Mouse (Mus musculus) liver, embryonic 13.5 days (tissue): ENCODE measurements around the gene Rnf20. TPM values are rescaled to one million over a fixed set of nuclear protein-coding genes. Genes with fewer than 3 reads are reported as not detected.

Source experiments
- ATAC-seq: fragments of 200-750 bp; cut with Nextera tagmentation; 2 replicates; pipeline ENCODE4 v1.8.0; 2017; ENCODE audit warnings: low read depth, mild to moderate bottlenecking, moderate number of reproducible peaks, moderate library complexity
- DNase-seq: peaks from one replicate; pipeline ENCODE4 v3.0.0; 2022
- H3K27ac ChIP-seq: fragments of 300-500 bp; sonication (generic); 2 replicates; pipeline ENCODE4 v1.5.1; 2015; ENCODE audit warnings: moderate library complexity, mild to moderate bottlenecking, inconsistent platforms
- H3K27me3 ChIP-seq: fragments of 300-500 bp; sonication (generic); 2 replicates; pipeline ENCODE4 v1.6.1; 2015; ENCODE audit warnings: mild to moderate bottlenecking, inconsistent platforms
- H3K36me3 ChIP-seq: fragments of 300-500 bp; sonication (generic); 2 replicates; pipeline ENCODE4 v1.6.1; 2015; ENCODE audit warnings: mild to moderate bottlenecking, inconsistent platforms
- H3K4me1 ChIP-seq: fragments of 300-500 bp; sonication (generic); replicated peaks from 2 replicates; pipeline ENCODE4 v1.6.1; 2015; ENCODE audit warnings: inconsistent platforms
- H3K4me2 ChIP-seq: fragments of 300-500 bp; sonication (generic); 2 replicates; pipeline ENCODE4 v1.6.1; 2015; ENCODE audit warnings: inconsistent platforms, mild to moderate bottlenecking, moderate library complexity
- H3K4me3 ChIP-seq: fragments of 300-500 bp; sonication (generic); replicated peaks from 2 replicates; pipeline ENCODE4 v1.5.1; 2015; ENCODE audit warnings: mild to moderate bottlenecking, inconsistent platforms
- H3K9ac ChIP-seq: fragments of 300-500 bp; sonication (generic); 2 replicates; pipeline ENCODE4 v1.6.1; 2015; ENCODE audit warnings: mild to moderate bottlenecking, inconsistent platforms
- H3K9me3 ChIP-seq: fragments of 300-500 bp; sonication (generic); replicated peaks from 2 replicates; pipeline ENCODE4 v1.6.1; 2016; ENCODE audit warnings: inconsistent platforms
- WGBS: fragments of 180-500 bp; shearing (Covaris S2); methylation state at CpG from one replicate; pipeline ENCODE4 v1.1.7; 2015; ENCODE audit not compliant: insufficient replicate concordance; 5-methylcytosine and 5-hydroxymethylcytosine counted together
- polyA plus RNA-seq: library from polyadenylated mRNA; unstranded; fragments of >200 nt; fragmentation: Nextera tagmentation; extraction: Ambion mirVana; gene quantifications from 2 replicates; pipeline ENCODE4 v1.2.1, GENCODE M21; 2015

The Rnf20 gene
- polyA plus RNA-seq: 17.0 and 19.7 TPM in 2 replicates

- H3K36me3 ChIP-seq: peaks cover 31% of the 10 kb centered on the region
- no peaks in the 10 kb centered on the region for H3K27me3 ChIP-seq
- DNase-seq (peak; percentile 90), ATAC-seq (peak; percentile 95)
- WGBS: 3% methylated on average over 37 of the region's 37 CpGs
- peak within 1 kb of the TSS; percentile 91 for H3K4me3 ChIP-seq
- H3K4me1 ChIP-seq: peaks cover 30% of the 10 kb centered on the region
- peak within 1 kb of the TSS; percentile 87 for H3K4me2 ChIP-seq
- peak within 1 kb of the TSS; percentile 85 for H3K27ac ChIP-seq
- H3K9me3 ChIP-seq: no peaks in the 10 kb centered on the region
- H3K9ac ChIP-seq: peak within 1 kb of the TSS; percentile 90
These were observed at the start of gene Rnf20 for GRCm38 (mm10) chr4:49631319-49632138. Rnf20 (plus strand) TSS chr4:49632006.

- Histone ChIP-seq H3K4me2 (no peak overlapping the region), H3K27me3 (no peaks in the 10 kb centered on the region), H3K36me3 (peaks cover 11% of the 10 kb centered on the region), H3K4me3 (no peak overlapping the region), H3K9ac (no peak overlapping the region), H3K4me1 (peaks cover 42% of the 10 kb centered on the region), H3K27ac (no peak overlapping the region), H3K9me3 (no peaks in the 10 kb centered on the region)
- ATAC-seq (no peak), DNase-seq (no peak)
- 73% methylated on average over 14 of the region's 14 CpGs for WGBS
These were observed 47.6 kb upstream of the Rnf20 start for GRCm38 (mm10) chr4:49583965-49584831.

DNA sequence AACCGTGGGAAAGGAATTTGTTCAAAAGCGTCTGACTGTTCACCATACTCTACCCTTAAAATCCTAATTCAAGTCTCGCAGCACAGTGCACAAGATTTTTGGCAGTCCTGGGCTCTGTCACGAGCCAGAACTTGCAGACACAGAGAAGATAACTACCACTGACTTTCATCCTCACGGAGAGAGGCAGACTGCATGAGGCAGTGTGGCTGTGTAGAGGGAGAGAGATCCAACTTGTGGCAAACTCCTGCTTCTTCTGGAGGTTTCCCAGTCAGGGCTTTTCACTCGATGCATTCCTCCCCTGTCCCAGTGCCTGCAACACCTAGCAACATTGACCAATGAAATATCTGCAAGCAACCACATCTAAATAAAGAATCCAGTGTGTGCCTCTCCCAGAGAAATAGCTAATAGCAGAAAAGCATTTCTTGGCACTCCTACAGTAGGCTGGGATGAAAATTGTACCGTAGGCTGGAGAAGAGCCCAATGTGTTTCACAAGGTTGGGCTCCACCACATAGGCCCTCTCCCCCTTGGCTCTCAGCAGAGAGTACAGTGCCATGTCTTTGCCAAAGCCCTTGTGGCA, 46.2 kb upstream of the Rnf20 start:
- Histone ChIP-seq H3K9ac (no peak overlapping the region), H3K27me3 (no peaks in the 10 kb centered on the region), H3K4me1 (peaks cover 45% of the 10 kb centered on the region), H3K36me3 (peaks cover 11% of the 10 kb centered on the region), H3K27ac (no peak overlapping the region), H3K4me2 (no peak overlapping the region), H3K4me3 (no peak overlapping the region), H3K9me3 (no peaks in the 10 kb centered on the region)
- 76% methylated on average over 7 of the region's 7 CpGs for WGBS
- ATAC-seq (no peak), DNase-seq (no peak)

DNA sequence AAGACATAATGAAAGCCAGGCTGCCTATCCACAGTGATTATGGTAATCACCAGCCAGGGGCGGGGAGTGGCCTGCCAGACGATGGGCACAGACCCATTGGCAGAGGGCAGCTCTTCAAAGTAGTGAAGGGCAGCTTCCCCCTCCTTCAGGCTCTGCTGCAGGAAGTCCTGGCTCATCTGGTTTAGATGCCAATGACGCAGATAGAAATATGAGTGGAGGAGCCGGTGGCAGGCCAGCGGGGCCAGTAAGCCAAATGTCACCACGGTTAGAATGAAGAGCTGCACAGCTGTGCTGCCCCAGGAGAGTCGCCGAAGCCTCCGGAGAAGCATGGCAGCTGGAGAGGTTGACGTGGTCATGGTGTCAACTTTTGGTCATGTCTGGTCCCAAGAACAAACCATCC, 45.0 kb upstream of the Rnf20 start:
- Histone ChIP-seq H3K9me3 (no peaks in the 10 kb centered on the region), H3K4me2 (no peak overlapping the region), H3K9ac (no peak overlapping the region), H3K4me3 (no peak overlapping the region), H3K27me3 (no peaks in the 10 kb centered on the region), H3K36me3 (peaks cover 11% of the 10 kb centered on the region), H3K4me1 (peaks cover 33% of the 10 kb centered on the region), H3K27ac (no peak overlapping the region)
- DNase-seq (no peak), ATAC-seq (no peak)
- WGBS: 75% methylated on average over 10 of the region's 10 CpGs

- peaks cover 11% of the 10 kb centered on the region for H3K36me3 ChIP-seq
- 59% methylated on average over 2 of the region's 2 CpGs for WGBS
- no peaks in the 10 kb centered on the region for H3K27me3 ChIP-seq
- H3K4me3 ChIP-seq: no peak overlapping the region
- peaks cover 25% of the 10 kb centered on the region for H3K4me1 ChIP-seq
- DNase-seq (no peak), ATAC-seq (peak; percentile 46; the same call in 1 of the 2 replicates)
- H3K4me2 ChIP-seq: no peak overlapping the region
- H3K9me3 ChIP-seq: no peaks in the 10 kb centered on the region
- no peak overlapping the region for H3K9ac ChIP-seq
- no peak overlapping the region for H3K27ac ChIP-seq
These were observed 41.7 kb upstream of the Rnf20 start for GRCm38 (mm10) chr4:49590152-49590551.

GRCm38 (mm10) chr4:49596846-49597182, 35.0 kb upstream of the Rnf20 start:
- H3K9me3 ChIP-seq: no peaks in the 10 kb centered on the region
- H3K4me1 ChIP-seq: peaks cover 29% of the 10 kb centered on the region
- no peak for DNase-seq
- peaks cover 6% of the 10 kb centered on the region; the same call in 1 of the 2 replicates for H3K27me3 ChIP-seq
- peak overlapping the region; percentile 79 for H3K9ac ChIP-seq
- WGBS: 1% methylated on average over 20 of the region's 20 CpGs
- H3K4me3 ChIP-seq: peak overlapping the region; percentile 79
- no peaks in the 10 kb centered on the region for H3K36me3 ChIP-seq
- no peak; the same call in 1 of the 2 replicates for ATAC-seq
- peak overlapping the region; percentile 84 for H3K4me2 ChIP-seq
- peak overlapping the region; percentile 48 for H3K27ac ChIP-seq

GRCm38 (mm10) chr4:49597183-49598100, 34.4 kb upstream of the Rnf20 start, which contains the start of gene Tmem246:
Tmem246 (minus strand) TSS chr4:49597876.
- no peaks in the 10 kb centered on the region for H3K9me3 ChIP-seq
- DNase-seq: peak; percentile 67
- peak; percentile 92 for ATAC-seq
- H3K9ac ChIP-seq: peak within 1 kb of the TSS; percentile 79
- no peaks in the 10 kb centered on the region for H3K36me3 ChIP-seq
- H3K4me1 ChIP-seq: peaks cover 24% of the 10 kb centered on the region
- peak within 1 kb of the TSS; percentile 79 for H3K4me3 ChIP-seq
- peak within 1 kb of the TSS; percentile 84 for H3K4me2 ChIP-seq
- H3K27me3 ChIP-seq: peaks cover 10% of the 10 kb centered on the region; the same call in 1 of the 2 replicates
- H3K27ac ChIP-seq: peak within 1 kb of the TSS; percentile 48
- WGBS: under 1% methylated on average over 77 of the region's 77 CpGs

DNA sequence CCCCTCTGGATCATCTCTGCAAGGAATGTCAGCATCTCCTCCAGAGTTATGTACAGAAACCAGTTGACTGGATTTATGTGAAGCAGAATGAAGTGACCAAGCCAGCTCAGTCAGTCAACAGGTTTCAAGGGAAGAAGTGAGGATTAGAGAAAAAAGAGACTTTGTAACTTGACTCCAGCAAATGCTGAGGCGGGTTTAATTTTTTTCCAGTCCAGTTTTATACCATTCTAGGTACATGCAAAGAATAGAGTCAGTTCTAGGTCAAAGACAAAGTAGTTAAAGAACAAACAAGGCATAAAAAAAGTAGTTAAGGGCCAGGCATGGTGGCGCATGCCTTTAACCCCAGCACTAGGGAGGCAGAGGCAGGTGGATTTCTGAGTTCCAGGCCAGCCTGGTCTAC, 28.6 kb upstream of the Rnf20 start:
- Histone ChIP-seq H3K9ac (no peak overlapping the region), H3K4me1 (peaks cover 22% of the 10 kb centered on the region), H3K27ac (no peak overlapping the region), H3K9me3 (no peaks in the 10 kb centered on the region), H3K4me3 (no peak overlapping the region), H3K4me2 (no peak overlapping the region), H3K36me3 (no peaks in the 10 kb centered on the region), H3K27me3 (peaks cover 10% of the 10 kb centered on the region; the same call in 1 of the 2 replicates)
- no peak for ATAC-seq
- DNase-seq: no peak
- WGBS: 75% methylated on average over 2 of the region's 2 CpGs

- no peak overlapping the region for H3K27ac ChIP-seq
- H3K36me3 ChIP-seq: no peaks in the 10 kb centered on the region
- WGBS: 31% methylated on average over 1 of the region's 1 CpGs
- H3K4me2 ChIP-seq: no peak overlapping the region
- DNase-seq (no peak), ATAC-seq (0 out of 2 replicates have a peak, but pooled peaks have one; percentile 15)
- H3K4me1 ChIP-seq: peaks cover 18% of the 10 kb centered on the region
- H3K27me3 ChIP-seq: peaks cover 10% of the 10 kb centered on the region; the same call in 1 of the 2 replicates
- no peaks in the 10 kb centered on the region for H3K9me3 ChIP-seq
- H3K4me3 ChIP-seq: no peak overlapping the region
- H3K9ac ChIP-seq: no peak overlapping the region
These were observed 27.7 kb upstream of the Rnf20 start for GRCm38 (mm10) chr4:49604016-49604546.

DNA sequence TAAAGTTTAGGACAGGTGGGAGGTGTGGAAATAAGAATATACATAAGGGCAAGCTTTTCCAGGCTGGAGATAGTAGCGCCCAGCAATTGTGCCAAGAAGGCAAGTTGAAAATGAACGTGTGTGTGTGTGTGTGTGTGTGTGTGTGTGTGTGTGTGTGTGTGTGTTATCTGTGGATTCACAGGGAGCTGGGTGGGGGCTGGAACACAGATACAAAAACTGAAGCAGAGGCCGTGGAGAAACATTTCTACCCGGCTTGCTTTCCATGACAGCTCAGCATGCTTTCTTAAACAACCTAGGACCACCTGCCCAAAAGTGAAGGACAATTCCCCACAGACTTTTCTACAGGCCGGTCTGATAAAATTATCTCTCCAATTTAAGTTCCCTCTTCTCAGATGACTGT, 27.2 kb upstream of the Rnf20 start:
- 34% methylated on average over 5 of the region's 5 CpGs for WGBS
- no peak overlapping the region for H3K9ac ChIP-seq
- no peak overlapping the region for H3K27ac ChIP-seq
- H3K36me3 ChIP-seq: no peaks in the 10 kb centered on the region
- DNase-seq (no peak), ATAC-seq (peak; percentile 51; the same call in 1 of the 2 replicates)
- H3K4me1 ChIP-seq: peaks cover 18% of the 10 kb centered on the region
- H3K27me3 ChIP-seq: peaks cover 10% of the 10 kb centered on the region; the same call in 1 of the 2 replicates
- no peak overlapping the region for H3K4me2 ChIP-seq
- H3K4me3 ChIP-seq: no peak overlapping the region
- no peaks in the 10 kb centered on the region for H3K9me3 ChIP-seq
